Mouse (Mus musculus): ENCODE measurements at regions not wholly inside any gene's neighbourhood (a gene's known extent, or its start where the extent isn't known, plus 50 kb on each side); places are given as distances from the start of the nearest gene placed in this dataset.

GRCm38 (mm10) chr6:106876690-106877089 is 76.8 kb upstream of the Crbn start:
- intact Hi-C loops (cut with DNase I) = no loop called here
- no peak for DNase-seq (ENCODE audit: extremely low spot score in 1 of 2, low spot score in 2 of 2)

- intact Hi-C loops (cut with DNase I) = no loop called here
- no peak for DNase-seq (ENCODE audit: extremely low spot score in 1 of 2, low spot score in 2 of 2)
Observed at GRCm38 (mm10) chr6:106891879-106892638, 92.2 kb upstream of the Crbn start.

- intact Hi-C loops (cut with DNase I) = no loop called here
- no peak for DNase-seq (ENCODE audit: extremely low spot score in 1 of 2, low spot score in 2 of 2)
Observed at GRCm38 (mm10) chr6:106892639-106892934, 92.7 kb upstream of the Crbn start.

GRCm38 (mm10) chr6:106903953-106904683 is 104.2 kb upstream of the Crbn start:
- no peak for DNase-seq (ENCODE audit: extremely low spot score in 1 of 2, low spot score in 2 of 2)
- intact Hi-C loops (cut with DNase I) = no loop called here

GRCm38 (mm10) chr6:106915121-106915520 is 115.2 kb upstream of the Crbn start:
- intact Hi-C loops (cut with DNase I) = no loop called here
- no peak for DNase-seq (ENCODE audit: extremely low spot score in 1 of 2, low spot score in 2 of 2)

- no peak for DNase-seq (ENCODE audit: extremely low spot score in 1 of 2, low spot score in 2 of 2)
- intact Hi-C loops (cut with DNase I) = no loop called here
Observed at GRCm38 (mm10) chr6:106916683-106917289, 116.9 kb upstream of the Crbn start.

- intact Hi-C loops (cut with DNase I) = no loop called here
- DNase-seq (ENCODE audit: extremely low spot score in 1 of 2, low spot score in 2 of 2) = no peak
Observed at GRCm38 (mm10) chr6:106920951-106921350, 121.1 kb upstream of the Crbn start.

- no peak for DNase-seq (ENCODE audit: extremely low spot score in 1 of 2, low spot score in 2 of 2)
- intact Hi-C loops (cut with DNase I) = no loop called here
Observed at GRCm38 (mm10) chr6:106925486-106925885, 125.6 kb upstream of the Crbn start.

- intact Hi-C loops (cut with DNase I) = no loop called here
- DNase-seq (ENCODE audit: extremely low spot score in 1 of 2, low spot score in 2 of 2) = no peak
Observed at GRCm38 (mm10) chr6:106933584-106933983, 133.7 kb upstream of the Crbn start.

GRCm38 (mm10) chr6:106946227-106946927 is 146.5 kb upstream of the Crbn start:
- no peak for DNase-seq (ENCODE audit: extremely low spot score in 1 of 2, low spot score in 2 of 2)
- intact Hi-C loops (cut with DNase I) = no loop called here

- intact Hi-C loops (cut with DNase I) = no loop called here
- no peak for DNase-seq (ENCODE audit: extremely low spot score in 1 of 2, low spot score in 2 of 2)
Observed at GRCm38 (mm10) chr6:106950909-106951308, 151.0 kb upstream of the Crbn start.

- no peak for DNase-seq (ENCODE audit: extremely low spot score in 1 of 2, low spot score in 2 of 2)
- intact Hi-C loops (cut with DNase I) = no loop called here
Observed at GRCm38 (mm10) chr6:106961320-106961719, 161.4 kb upstream of the Crbn start.

GRCm38 (mm10) chr6:106964337-106964736 is 164.5 kb upstream of the Crbn start:
- no peak for DNase-seq (ENCODE audit: extremely low spot score in 1 of 2, low spot score in 2 of 2)
- intact Hi-C loops (cut with DNase I) = no loop called here

GRCm38 (mm10) chr6:106975439-106975838 is 175.6 kb upstream of the Crbn start:
- intact Hi-C loops (cut with DNase I) = no loop called here
- no peak for DNase-seq (ENCODE audit: extremely low spot score in 1 of 2, low spot score in 2 of 2)

GRCm38 (mm10) chr6:106978721-106979120 is 178.8 kb upstream of the Crbn start:
- intact Hi-C loops (cut with DNase I) = no loop called here

GRCm38 (mm10) chr6:106979755-106980154 is 179.9 kb upstream of the Crbn start:
- intact Hi-C loops (cut with DNase I) = no loop called here
- no peak for DNase-seq (ENCODE audit: extremely low spot score in 1 of 2, low spot score in 2 of 2)

More at GRCm38 (mm10) chr6:106978721-106979120, 178.8 kb upstream of the Crbn start:
- DNase-seq (ENCODE audit: extremely low spot score in 1 of 2, low spot score in 2 of 2) = no peak

GRCm38 (mm10) chr6:106980188-106980587 is 180.3 kb upstream of the Crbn start:
- intact Hi-C loops (cut with DNase I) = no loop called here
- DNase-seq (ENCODE audit: extremely low spot score in 1 of 2, low spot score in 2 of 2) = no peak

- intact Hi-C loops (cut with DNase I) = no loop called here
- no peak for DNase-seq (ENCODE audit: extremely low spot score in 1 of 2, low spot score in 2 of 2)
Observed at GRCm38 (mm10) chr6:106981232-106981631, 181.4 kb upstream of the Crbn start.

- no peak for DNase-seq (ENCODE audit: extremely low spot score in 1 of 2, low spot score in 2 of 2)
- intact Hi-C loops (cut with DNase I) = no loop called here
Observed at GRCm38 (mm10) chr6:106985132-106985801, 185.4 kb upstream of the Crbn start.
